Mouse (Mus musculus): ENCODE measurements around the gene Aamp. TPM values are rescaled to one million over a fixed set of nuclear protein-coding genes. Genes with fewer than 3 reads are reported as not detected.
"Not testable (repeated sequence)": the region's sequence is repeated elsewhere in the genome, so short reads cannot be mapped to it uniquely, and the experiment has no call there.

The Aamp gene
- polyA plus RNA-seq, 1 experiment from 2014 or later = 259 TPM

DNA sequence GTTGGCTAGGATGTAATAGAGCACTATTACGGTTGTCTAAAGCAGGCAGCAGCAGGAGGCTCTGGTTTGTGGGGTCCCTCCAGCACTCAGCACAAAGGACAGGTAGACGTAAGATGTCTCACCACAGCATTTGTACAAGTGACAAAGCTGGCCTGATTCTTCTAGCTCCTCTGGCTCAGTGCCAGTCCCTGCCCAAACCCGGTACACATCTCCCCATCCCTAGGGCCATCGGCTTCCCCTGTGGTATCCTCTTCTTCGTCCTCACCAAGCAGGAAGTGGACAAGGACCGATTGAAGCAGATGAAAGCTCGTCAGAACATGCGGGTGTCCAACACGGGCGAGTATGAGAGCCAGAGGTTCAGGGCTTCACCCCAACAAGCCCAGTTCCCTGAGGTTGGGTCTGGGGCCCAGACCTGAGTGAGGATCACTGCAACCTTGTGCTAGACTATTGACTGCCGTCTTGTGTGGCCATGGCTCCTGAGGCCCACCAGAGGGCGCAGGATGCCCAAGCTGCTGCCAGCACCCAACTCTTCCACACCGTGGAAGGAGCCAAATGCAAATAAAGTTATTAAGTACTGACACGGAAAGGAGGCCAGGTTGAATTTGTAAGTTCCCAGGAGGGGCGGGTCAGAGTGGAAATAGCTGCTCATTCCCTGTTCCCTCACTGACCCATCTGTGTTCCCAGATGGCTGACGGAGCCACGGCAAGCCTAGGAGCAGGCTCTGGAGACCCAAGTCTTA lies 2.5 kb upstream of the Aamp start:
- H3K27me3 ChIP-seq (replicated peaks; ENCODE audit: low read depth, poor library complexity, severe bottlenecking); DNase-seq (ENCODE audit: low spot score); H3K4me3 ChIP-seq; H3K9me3 ChIP-seq; H3K27ac ChIP-seq (replicated peaks): not testable (repeated sequence)
- H3K36me3 ChIP-seq (replicated peaks) = peaks cover 59% of the 10 kb centered on the region
- 57% methylated on average over 16 of the region's 17 CpGs for WGBS
- peaks cover 30% of the 10 kb centered on the region for H3K4me1 ChIP-seq

DNA sequence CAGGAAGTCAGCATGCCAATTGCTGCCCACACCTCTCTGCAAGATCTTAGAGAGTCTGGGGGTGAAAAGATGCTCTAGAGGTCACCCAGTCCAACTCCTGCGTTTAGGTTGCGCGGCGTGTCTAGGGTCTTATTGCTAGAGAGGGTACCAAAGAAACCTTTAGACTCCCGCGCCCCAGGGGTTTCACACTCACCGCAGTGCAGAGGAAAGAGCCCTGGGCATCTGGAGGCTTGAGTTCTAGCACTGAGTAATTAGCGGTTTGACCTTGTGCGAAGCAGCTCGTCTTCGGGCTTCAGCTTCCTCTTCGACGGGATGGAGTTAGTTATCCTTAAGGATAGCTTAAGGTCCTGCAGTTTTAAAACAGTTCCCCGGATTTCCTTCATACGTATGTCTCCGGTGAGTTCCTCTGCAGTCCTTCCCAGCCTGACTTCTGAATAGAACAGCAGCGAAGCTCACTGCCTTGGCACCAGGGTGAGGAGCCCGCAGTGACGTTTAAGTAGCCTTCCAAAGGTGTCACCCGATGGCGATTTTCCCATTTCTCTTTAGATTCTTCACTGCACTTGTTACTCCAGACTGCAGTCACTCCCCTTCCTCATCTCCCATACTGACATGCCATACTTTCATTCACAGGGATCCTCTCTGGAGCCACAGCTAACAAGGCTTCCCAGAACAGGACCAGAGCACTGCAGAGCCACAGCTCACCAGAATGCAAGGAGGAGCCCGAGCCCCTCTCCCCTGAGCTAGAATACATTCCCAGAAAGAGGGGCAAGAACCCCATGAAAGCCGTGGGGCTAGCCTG lies 873 bp upstream of the Aamp start:
- 3% methylated on average over 23 of the region's 23 CpGs for WGBS
- H3K36me3 ChIP-seq (replicated peaks) = peaks cover 60% of the 10 kb centered on the region

DNA sequence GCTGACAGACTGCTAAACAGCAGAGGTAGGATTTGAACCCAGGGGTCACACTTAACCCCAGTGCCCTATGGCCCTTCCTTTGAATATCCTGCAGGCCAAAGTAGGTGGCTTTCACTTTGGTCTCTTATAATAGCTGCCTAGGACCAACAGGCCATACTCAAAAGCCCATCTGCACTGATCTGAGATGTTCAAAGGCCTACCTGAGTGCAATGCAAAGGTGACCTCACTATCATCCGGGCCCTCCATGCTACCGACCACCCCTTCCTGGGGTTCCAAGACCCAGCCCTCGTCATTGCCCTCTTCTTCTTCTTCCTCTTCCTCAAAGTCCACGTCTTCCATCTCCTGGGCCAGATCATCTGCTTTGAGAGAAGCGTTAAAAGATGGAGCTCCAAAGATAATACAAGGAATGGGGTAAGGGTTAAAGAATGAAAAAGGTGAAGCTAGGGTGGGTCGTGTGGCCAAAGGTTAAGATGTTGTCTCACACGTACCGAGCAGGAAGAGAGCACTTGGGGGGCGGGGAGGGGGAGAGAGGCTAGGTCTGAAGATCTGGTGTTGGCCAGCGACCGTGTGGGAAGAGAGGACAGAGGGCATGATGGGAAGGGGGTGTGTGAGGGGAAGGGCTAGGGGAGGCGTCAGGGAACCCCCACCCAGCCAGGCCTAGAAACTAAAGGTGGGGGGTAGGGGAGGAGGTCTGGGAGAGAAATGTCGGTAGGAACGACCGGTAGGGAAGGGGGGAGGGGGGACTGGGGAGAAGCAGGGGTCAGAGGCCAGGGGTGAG lies 663 bp downstream of the Aamp start:
- H3K27me3 ChIP-seq (replicated peaks; ENCODE audit: low read depth, poor library complexity, severe bottlenecking) = no peaks in the 10 kb centered on the region
- H3K4me1 ChIP-seq = peaks cover 36% of the 10 kb centered on the region
- H3K27ac ChIP-seq (replicated peaks) = peak overlapping the region; percentile 86
- WGBS = 12% methylated on average over 15 of the region's 15 CpGs
- H3K9me3 ChIP-seq = no peaks in the 10 kb centered on the region
- H3K36me3 ChIP-seq (replicated peaks) = peaks cover 60% of the 10 kb centered on the region
- H3K4me3 ChIP-seq = peak overlapping the region; percentile 84
- peak; percentile 68 for DNase-seq (ENCODE audit: low spot score)

More for the DNA sequence above, 873 bp upstream of the Aamp start:
- DNase-seq (ENCODE audit: low spot score) = no peak
- Histone ChIP-seq H3K4me3 (peak overlapping the region; percentile 84), H3K27me3 (replicated peaks; ENCODE audit: low read depth, poor library complexity, severe bottlenecking) (no peaks in the 10 kb centered on the region), H3K4me1 (peaks cover 36% of the 10 kb centered on the region), H3K9me3 (no peaks in the 10 kb centered on the region), H3K27ac (replicated peaks) (peak overlapping the region; percentile 86)

DNA sequence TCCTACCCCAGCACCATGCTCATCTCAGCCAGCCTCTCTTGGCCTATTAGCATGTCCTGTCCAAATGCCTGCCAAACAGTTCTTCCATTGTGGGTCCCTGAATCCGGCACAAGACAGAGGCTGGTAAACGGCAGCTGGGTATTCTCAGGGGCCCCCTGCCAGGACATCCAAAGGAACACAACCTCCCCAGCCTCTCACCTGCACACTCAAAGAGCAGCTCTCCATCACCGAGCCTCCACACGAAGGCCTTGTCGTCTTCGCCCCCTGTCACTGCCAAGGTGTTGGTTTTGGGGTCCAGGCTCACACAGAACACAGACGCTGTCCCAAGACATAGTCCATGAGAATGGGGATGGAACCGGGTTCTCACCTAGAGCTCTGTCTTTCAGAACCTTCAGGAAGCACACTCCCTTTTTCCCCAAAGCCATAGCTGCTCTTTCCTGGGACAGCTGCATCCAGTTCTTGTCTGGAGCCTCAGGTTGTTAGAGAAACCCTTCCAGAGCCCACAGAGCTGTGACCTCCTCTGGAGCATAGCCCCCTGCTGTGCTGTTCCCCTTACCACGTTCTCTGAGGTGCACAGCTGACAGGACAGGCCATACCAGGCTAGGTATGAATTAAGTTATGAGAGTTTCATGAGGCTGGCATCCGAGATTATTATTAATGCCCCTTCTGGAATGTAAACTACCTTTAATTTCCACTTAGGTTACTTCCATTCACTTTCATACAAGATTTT lies 1.5 kb downstream of the Aamp start:
- Histone ChIP-seq H3K4me3 (no peak overlapping the region), H3K36me3 (replicated peaks) (peaks cover 58% of the 10 kb centered on the region), H3K4me1 (peaks cover 36% of the 10 kb centered on the region), H3K27me3 (replicated peaks; ENCODE audit: low read depth, poor library complexity, severe bottlenecking) (no peaks in the 10 kb centered on the region), H3K27ac (replicated peaks) (no peak overlapping the region), H3K9me3 (no peaks in the 10 kb centered on the region)
- DNase-seq (ENCODE audit: low spot score) = no peak
- WGBS = 89% methylated on average over 10 of the region's 10 CpGs

DNA sequence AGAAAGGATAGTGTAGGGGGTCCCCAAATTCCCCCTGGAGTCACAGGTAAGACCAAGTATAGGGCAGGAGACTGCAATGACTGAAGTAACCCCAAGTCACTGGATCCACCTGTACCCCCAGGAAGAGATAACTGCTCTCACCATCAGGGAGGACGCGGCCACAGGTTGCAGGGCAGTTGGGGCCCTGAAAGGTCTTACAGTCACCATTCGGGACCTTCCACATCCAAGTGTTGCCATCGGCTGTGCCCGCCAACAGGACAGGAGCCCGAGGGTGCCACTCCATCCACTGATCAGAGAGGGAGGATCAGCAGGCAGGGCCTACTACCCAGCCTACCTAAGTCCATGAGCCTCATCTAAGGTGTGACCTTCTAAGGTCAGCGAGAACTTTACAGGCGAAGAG lies 2.7 kb downstream of the Aamp start:
- Histone ChIP-seq H3K27ac (replicated peaks) (no peak overlapping the region), H3K36me3 (replicated peaks) (peaks cover 53% of the 10 kb centered on the region)
- WGBS = 95% methylated on average over 8 of the region's 8 CpGs

DNA sequence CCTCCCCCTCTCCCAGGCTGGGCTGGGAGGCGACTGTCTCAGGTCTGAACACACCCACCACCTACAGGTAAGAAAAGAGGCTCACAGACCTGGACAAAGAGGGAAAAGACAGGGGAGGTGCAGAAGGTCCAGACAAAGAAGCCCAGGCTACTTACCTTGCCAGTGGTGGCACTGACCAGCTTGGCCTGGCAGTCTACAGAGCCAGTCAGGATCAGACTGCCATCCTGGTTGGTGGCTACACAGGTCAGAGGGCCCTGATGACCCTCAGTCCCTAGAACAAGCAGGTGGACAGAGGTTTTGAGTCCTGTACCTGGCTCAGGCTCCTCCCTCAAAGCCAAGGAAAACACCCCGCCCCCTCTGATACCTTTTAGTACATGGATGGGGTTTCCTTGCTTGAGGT lies 3.2 kb downstream of the Aamp start:
- DNase-seq (ENCODE audit: low spot score) = no peak
- Histone ChIP-seq H3K4me1 (peaks cover 48% of the 10 kb centered on the region), H3K36me3 (replicated peaks) (peaks cover 50% of the 10 kb centered on the region), H3K27ac (replicated peaks) (no peak overlapping the region), H3K9me3 (no peaks in the 10 kb centered on the region), H3K27me3 (replicated peaks; ENCODE audit: low read depth, poor library complexity, severe bottlenecking) (no peaks in the 10 kb centered on the region), H3K4me3 (no peak overlapping the region)
- WGBS = 88% methylated on average over 2 of the region's 2 CpGs

More for the DNA sequence above, 2.7 kb downstream of the Aamp start:
- H3K9me3 ChIP-seq = no peaks in the 10 kb centered on the region
- peaks cover 48% of the 10 kb centered on the region for H3K4me1 ChIP-seq
- no peaks in the 10 kb centered on the region for H3K27me3 ChIP-seq (replicated peaks; ENCODE audit: low read depth, poor library complexity, severe bottlenecking)
- H3K4me3 ChIP-seq = no peak overlapping the region
- DNase-seq (ENCODE audit: low spot score) = no peak

DNA sequence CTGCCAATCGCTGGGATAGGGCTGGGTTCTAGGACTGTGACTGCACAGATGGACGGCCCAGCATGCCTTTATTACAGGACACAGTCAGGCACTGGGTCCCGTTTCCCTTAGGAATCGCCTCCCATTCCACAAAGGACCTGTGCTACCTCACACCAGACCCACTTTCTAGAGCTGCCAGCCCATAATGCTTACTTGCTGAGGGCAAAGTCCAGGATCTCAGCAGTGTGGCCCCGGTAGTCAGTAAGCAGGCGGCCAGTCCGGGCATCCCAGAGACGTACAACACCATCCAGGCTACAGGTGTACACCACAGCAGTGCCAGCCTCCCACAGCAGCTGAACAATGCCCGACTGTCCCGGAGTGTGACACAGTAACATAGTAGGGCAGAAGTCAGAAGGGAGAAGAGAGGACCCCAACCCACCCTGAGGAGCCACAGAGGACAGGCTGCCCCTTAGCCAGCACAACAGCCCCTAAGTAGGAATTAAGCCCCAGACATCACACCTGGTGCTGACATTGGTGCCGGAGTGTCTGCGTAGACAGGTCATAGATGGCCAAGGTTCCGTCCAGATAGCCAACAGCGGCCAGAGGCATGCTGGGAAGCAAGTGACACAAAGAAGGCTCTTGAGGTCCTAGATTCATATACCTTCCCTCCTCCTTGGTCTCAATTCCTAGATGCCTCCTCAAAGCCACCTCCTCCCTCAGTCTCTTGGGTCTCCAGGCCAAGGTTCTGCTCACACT lies 3.8 kb downstream of the Aamp start:
- H3K27me3 ChIP-seq (replicated peaks; ENCODE audit: low read depth, poor library complexity, severe bottlenecking) = no peaks in the 10 kb centered on the region
- peaks cover 47% of the 10 kb centered on the region for H3K4me1 ChIP-seq
- H3K27ac ChIP-seq (replicated peaks) = no peak overlapping the region
- peaks cover 50% of the 10 kb centered on the region for H3K36me3 ChIP-seq (replicated peaks)
- H3K4me3 ChIP-seq = no peak overlapping the region
- DNase-seq (ENCODE audit: low spot score) = no peak
- 92% methylated on average over 14 of the region's 14 CpGs for WGBS
- no peaks in the 10 kb centered on the region for H3K9me3 ChIP-seq

DNA sequence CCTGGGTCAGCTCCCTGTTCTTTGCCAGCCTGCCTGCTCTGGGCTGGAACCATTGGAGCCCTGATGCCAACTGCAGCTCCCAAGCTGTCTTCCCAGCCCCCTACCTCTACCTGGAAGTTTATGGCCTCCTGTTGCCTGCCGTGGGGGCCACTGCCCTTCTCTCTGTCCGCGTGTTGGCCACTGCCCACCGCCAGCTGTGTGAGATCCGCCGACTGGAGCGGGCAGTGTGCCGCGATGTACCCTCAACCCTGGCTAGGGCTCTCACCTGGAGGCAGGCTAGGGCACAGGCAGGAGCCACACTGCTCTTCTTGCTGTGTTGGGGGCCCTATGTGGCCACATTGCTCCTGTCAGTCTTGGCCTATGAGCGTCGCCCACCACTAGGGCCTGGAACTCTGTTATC lies 5.5 kb downstream of the Aamp start:
- Histone ChIP-seq H3K9me3 (no peaks in the 10 kb centered on the region), H3K4me3 (no peak overlapping the region), H3K36me3 (replicated peaks) (peaks cover 50% of the 10 kb centered on the region), H3K27ac (replicated peaks) (no peak overlapping the region), H3K27me3 (replicated peaks; ENCODE audit: low read depth, poor library complexity, severe bottlenecking) (no peaks in the 10 kb centered on the region), H3K4me1 (peaks cover 56% of the 10 kb centered on the region)
- 92% methylated on average over 11 of the region's 11 CpGs for WGBS
- no peak for DNase-seq (ENCODE audit: low spot score)

DNA sequence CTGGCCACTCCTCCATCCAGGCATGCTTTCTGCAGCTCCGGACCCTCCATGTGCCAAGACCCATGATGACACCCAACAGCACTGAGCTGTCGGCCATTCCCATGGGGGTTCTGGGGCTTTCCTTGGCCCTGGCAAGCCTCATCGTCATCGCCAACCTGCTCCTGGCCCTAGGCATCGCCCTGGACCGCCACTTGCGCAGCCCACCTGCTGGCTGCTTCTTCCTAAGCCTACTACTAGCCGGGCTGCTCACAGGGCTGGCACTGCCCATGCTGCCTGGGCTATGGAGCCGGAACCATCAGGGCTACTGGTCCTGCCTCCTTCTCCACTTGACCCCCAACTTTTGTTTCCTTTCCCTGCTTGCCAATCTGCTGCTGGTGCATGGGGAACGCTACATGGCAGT lies 6.0 kb downstream of the Aamp start, which contains the start of gene Gpbar1:
TSS of gene Gpbar1 (plus strand) at position 13 of the 400 bp plus-strand sequence.
- DNase-seq (ENCODE audit: low spot score) = no peak
- Histone ChIP-seq H3K27ac (replicated peaks) (0 out of 2 replicates have a peak within 1 kb of the TSS, but pooled peaks have one; percentile 27), H3K4me1 (peaks cover 56% of the 10 kb centered on the region), H3K27me3 (replicated peaks; ENCODE audit: low read depth, poor library complexity, severe bottlenecking) (no peaks in the 10 kb centered on the region), H3K4me3 (no peak within 1 kb of the TSS), H3K9me3 (no peaks in the 10 kb centered on the region), H3K36me3 (replicated peaks) (peaks cover 50% of the 10 kb centered on the region)
- 94% methylated on average over 10 of the region's 10 CpGs for WGBS

DNA sequence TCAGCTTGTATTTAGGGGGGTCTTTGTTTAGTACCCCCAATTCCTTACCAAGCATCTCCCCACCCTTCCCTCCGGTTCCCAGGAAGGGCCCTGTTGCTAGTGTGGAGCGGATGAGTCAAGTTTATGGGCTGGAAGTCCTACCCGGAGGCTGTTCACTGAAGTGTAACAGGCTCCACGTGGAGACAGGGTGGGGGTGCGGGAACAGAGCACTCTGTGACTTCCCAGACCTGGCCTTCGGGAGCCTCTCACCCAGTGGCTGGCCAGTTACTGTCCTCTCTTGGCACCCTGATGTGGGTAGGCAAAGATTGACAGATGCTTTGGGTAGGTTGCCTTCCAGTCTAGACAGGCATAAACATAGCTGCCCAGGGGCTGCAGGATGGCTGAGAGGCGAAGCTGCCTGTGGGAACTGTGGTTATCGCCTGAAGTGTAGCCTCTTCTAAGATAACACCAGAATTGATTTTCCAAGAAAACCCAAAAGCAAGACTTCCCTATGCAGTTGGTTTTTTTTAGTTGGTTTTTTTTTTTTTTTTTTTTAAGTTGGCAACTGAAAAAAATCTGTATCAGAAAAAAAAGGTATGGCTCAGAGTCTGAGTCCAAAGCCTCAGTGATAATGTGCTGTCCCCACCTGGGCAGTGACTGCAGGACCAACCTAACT lies 6.5 kb downstream of the Aamp start:
- H3K4me1 ChIP-seq = peaks cover 52% of the 10 kb centered on the region
- H3K36me3 ChIP-seq (replicated peaks) = peaks cover 47% of the 10 kb centered on the region
- H3K27ac ChIP-seq (replicated peaks) = no peak overlapping the region
- no peak for DNase-seq (ENCODE audit: low spot score)
- WGBS = 62% methylated on average over 8 of the region's 8 CpGs
- H3K4me3 ChIP-seq = no peak overlapping the region
- no peaks in the 10 kb centered on the region for H3K27me3 ChIP-seq (replicated peaks; ENCODE audit: low read depth, poor library complexity, severe bottlenecking)
- no peaks in the 10 kb centered on the region for H3K9me3 ChIP-seq

DNA sequence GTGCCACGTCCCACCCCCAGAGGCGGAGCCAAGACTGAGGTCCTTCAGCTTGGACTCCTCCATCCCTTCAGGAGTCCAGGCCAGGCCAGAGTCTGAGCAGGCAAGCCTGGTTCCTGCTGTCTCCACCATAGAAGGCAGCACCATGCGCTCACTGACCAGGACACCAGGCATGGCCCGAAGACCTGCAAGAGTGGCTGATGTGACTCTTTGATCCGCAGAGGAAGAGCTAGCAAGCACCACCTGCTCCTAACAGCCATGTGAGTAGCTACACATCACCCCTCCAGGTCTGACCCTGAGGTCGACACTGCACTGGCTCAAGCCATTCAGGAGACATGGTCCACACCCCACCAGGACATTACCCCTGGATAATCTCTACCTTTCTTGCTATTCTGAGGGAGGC lies 7.5 kb downstream of the Aamp start:
- peaks cover 47% of the 10 kb centered on the region for H3K4me1 ChIP-seq
- H3K27me3 ChIP-seq (replicated peaks; ENCODE audit: low read depth, poor library complexity, severe bottlenecking) = no peaks in the 10 kb centered on the region
- H3K36me3 ChIP-seq (replicated peaks) = peaks cover 37% of the 10 kb centered on the region
- H3K4me3 ChIP-seq = no peak overlapping the region
- 65% methylated on average over 6 of the region's 6 CpGs for WGBS
- DNase-seq (ENCODE audit: low spot score) = no peak
- H3K27ac ChIP-seq (replicated peaks) = no peak overlapping the region
- H3K9me3 ChIP-seq = no peaks in the 10 kb centered on the region

Data from embryonic facial prominence, embryonic 10.5 days (tissue).